Mouse (Mus musculus) small intestine, adult 2 months (tissue): ENCODE measurements around the gene Ormdl2. TPM values are rescaled to one million over a fixed set of nuclear protein-coding genes. Genes with fewer than 3 reads are reported as not detected.

Source experiments
- H3K27ac ChIP-seq: fragments of 200-500 bp; 2 replicates; pipeline ENCODE4 v1.5.1; 2012; ENCODE audit warnings: low read depth, low read length, control low read depth, inconsistent platforms; ENCODE audit not compliant: insufficient read depth
- H3K27me3 ChIP-seq: fragments of 200-500 bp; 2 replicates; pipeline ENCODE4 v1.6.1; 2012; ENCODE audit warnings: mild to moderate bottlenecking, moderate library complexity, low read length, inconsistent platforms; ENCODE audit not compliant: control insufficient read depth, insufficient read depth
- H3K36me3 ChIP-seq: fragments of 200-500 bp; 2 replicates; pipeline ENCODE4 v1.6.1; 2012; ENCODE audit warnings: mild to moderate bottlenecking, low read length, control low read depth, inconsistent platforms; ENCODE audit not compliant: control insufficient read depth, insufficient read depth
- H3K4me1 ChIP-seq: fragments of 200-500 bp; 2 replicates; pipeline ENCODE4 v1.6.1; 2012; ENCODE audit warnings: low read length, inconsistent platforms, mixed read lengths; ENCODE audit not compliant: control insufficient read depth, insufficient read depth, insufficient read length
- H3K4me3 ChIP-seq: fragments of 200-500 bp; 2 replicates; pipeline ENCODE4 v1.5.1; 2012; ENCODE audit warnings: low read depth, mild to moderate bottlenecking, control low read depth, inconsistent platforms, low read length, moderate library complexity
- CTCF ChIP-seq: fragments of 200-500 bp; IDR thresholded peaks from 2 replicates; pipeline ENCODE4 v1.5.1; 2012; ENCODE audit warnings: low read depth, mild to moderate bottlenecking, control low read depth, inconsistent platforms, low read length, moderate library complexity, mixed read lengths; ENCODE audit not compliant: insufficient replicate concordance, insufficient read length; ENCODE audit errors: extremely low read depth
- POLR2A ChIP-seq: fragments of 200-500 bp; IDR thresholded peaks from 2 replicates; pipeline ENCODE4 v1.6.1; 2012; ENCODE audit warnings: low read depth, mild to moderate bottlenecking, control low read depth, inconsistent platforms, low read length, moderate library complexity
- WGBS: fragments of 180-500 bp; shearing (Covaris S2); methylation state at CpG from one replicate; pipeline ENCODE4 v1.1.7; 2018; 5-methylcytosine and 5-hydroxymethylcytosine counted together
- polyA plus RNA-seq: library from polyadenylated mRNA; depleted of rRNA; stranded (reverse); fragments of >200 nt; gene quantifications from 2 replicates; pipeline ENCODE4 v1.2.3, GENCODE M21; 2012; rRNA removed

The Ormdl2 gene
- polyA plus RNA-seq, 1 experiment, result 62.8 TPM

DNA sequence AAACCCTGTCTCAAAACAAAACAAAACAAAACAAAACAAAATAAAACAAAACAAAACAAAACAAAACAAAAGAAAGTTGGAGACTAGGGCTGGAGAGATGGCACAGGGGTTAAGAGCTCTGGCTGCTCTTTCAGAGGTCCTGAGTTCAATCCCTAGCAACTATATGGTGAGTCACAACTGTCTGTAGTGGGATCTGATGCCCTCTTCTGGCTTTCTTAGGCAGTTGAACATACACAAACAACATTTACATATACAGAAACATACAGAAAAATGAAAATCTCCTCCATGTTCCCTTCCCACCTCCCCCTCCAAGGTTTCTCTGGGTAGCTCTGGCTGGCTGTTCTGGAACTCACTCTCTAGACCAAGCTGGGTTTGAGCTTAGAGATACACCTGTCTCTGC is 29.4 kb downstream of the Ormdl2 start:
- H3K4me1 ChIP-seq, result no peaks in the 10 kb centered on the region
- H3K27ac ChIP-seq, result no peak overlapping the region
- H3K4me3 ChIP-seq, result no peak overlapping the region
- no peaks in the 10 kb centered on the region for H3K36me3 ChIP-seq
- no peak for TF ChIP-seq POLR2A
- no peak for TF ChIP-seq CTCF
- H3K27me3 ChIP-seq, result no peaks in the 10 kb centered on the region

DNA sequence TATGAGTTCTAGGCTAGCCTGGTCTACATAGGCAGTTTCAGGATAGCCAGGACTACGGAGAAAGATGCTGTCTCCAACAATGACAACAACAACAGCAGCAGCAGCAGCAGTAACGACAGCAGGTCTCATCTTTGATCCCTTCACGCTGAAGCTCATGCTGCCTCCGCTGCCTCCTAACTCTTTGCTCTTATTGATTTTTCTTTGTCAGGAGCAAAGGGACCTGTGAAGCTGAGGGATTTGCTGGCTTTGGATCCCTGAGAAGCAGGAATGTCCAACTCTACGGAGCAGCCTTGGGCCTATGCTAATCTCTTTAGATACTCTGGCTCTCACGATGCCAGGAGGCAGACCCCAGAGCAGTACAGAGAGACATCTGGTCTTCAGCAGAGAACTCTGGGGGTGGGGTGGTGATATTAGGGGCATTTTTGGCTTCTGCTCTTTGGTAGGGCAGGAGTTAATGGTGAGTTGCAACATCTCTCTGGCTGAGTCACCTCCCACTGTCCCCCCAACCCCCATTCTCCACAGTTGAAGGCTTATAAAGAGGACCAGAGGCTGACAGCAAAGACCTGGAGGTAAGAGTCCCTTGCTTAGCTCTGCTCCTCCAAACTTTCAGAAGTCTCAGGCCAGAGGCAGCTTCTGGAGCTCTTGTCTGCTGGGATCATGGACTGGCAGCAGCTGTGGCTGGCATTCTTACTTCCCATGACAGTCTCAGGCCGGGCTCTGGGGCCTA is 30.9 kb downstream of the Ormdl2 start, which contains the start of gene Mmp19:
TSS of gene Mmp19 (plus strand) at position 513 of the 727 bp plus-strand sequence.
- Histone ChIP-seq H3K4me1 (no peaks in the 10 kb centered on the region), H3K4me3 (peak within 1 kb of the TSS; percentile 43), H3K27ac (no peak within 1 kb of the TSS), H3K27me3 (no peaks in the 10 kb centered on the region), H3K36me3 (no peaks in the 10 kb centered on the region)
- no peak for TF ChIP-seq CTCF
- TF ChIP-seq POLR2A, result no peak
- 67% methylated on average over 7 of the region's 7 CpGs for WGBS

DNA sequence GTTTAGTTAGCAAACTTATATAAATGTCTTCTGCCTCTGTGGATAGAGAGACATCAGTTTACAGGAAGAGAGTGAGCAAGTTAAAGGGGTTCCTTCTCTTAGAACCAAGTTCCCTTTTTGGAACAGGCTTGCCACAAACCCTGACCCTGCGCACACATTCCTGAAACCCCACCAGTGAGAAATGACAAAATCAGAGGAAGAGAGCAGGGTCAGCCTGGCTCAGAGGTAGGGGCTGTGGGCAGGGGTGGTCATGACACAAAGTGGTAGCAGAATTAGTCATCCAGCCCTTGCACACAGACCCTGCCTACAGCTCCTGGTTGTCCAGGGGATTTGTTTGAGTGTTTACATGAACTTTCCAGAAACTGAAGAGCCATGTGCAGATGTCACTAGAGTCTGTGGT is 41.2 kb downstream of the Ormdl2 start:
- H3K4me1 ChIP-seq, result no peaks in the 10 kb centered on the region; the same call in 1 of the 2 replicates
- H3K36me3 ChIP-seq, result no peaks in the 10 kb centered on the region
- no peaks in the 10 kb centered on the region for H3K27me3 ChIP-seq
- H3K4me3 ChIP-seq, result no peak overlapping the region
- TF ChIP-seq POLR2A (no peak), CTCF (no peak)
- 83% methylated on average over 1 of the region's 1 CpGs for WGBS
- peak overlapping the region; percentile 43 for H3K27ac ChIP-seq

DNA sequence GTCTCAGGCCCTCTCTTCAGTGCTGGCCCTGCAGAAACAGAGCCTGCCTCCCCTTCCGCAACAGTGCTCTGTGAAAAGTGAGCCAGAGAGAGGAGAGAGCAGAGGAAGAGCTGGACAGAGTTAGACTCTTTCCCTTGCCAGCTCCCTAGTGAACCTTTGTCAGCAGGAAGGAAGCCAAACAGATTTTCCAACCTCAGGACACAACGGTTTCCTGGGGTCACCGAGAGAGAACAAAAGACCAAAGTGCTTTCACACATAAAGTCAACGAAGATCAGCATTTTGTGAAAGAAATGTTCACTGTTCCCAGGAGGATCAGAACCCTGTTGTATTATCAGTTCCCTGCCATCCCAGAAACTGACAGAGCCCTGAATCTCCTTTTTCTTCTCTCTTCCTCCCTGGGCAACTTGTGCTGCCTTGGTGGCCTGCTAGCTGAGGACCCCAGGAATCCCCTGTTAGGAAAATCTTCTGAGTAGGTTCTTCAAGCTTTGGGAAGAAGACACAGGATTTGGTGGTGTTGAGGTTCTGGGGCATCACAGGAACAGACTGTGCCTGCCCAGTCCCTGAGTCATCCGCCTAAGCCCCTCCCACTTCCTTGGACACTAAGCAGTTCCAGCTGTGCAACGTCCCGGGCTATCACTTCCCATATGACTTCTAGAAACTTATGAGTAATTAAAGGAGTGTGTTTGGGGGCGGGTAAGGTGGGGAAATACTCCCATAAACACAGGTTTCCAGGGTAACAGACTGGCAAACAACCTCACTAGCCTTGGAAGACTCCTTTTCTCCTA is 42.2 kb downstream of the Ormdl2 start:
- H3K27ac ChIP-seq, result peak overlapping the region; percentile 90
- 24% methylated on average over 8 of the region's 8 CpGs for WGBS
- no peaks in the 10 kb centered on the region; the same call in 1 of the 2 replicates for H3K4me1 ChIP-seq
- H3K36me3 ChIP-seq, result no peaks in the 10 kb centered on the region
- TF ChIP-seq CTCF, result no peak
- no peak for TF ChIP-seq POLR2A
- H3K27me3 ChIP-seq, result no peaks in the 10 kb centered on the region
- H3K4me3 ChIP-seq, result no peak overlapping the region

DNA sequence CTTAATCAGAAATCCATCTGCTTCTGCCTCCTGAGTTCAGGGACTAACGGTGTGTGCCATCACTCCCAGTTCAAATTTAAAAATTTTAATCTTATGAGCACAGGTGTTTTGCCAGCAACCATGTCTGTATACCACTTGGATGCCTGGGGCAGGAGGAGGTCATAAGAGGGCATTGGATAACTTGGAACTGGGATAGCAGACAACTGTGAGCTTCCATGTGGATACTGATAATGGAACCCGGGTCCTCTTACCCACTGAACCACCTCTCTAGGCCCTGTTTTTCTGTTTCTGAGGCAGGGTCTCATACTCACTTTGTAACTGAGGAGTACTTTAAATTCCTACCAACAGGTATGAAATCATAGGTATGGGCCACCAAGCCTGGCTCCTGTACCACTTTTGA is 43.0 kb downstream of the Ormdl2 start:
- no peaks in the 10 kb centered on the region; the same call in 1 of the 2 replicates for H3K4me1 ChIP-seq
- WGBS, result 86% methylated on average over 2 of the region's 2 CpGs
- no peaks in the 10 kb centered on the region for H3K36me3 ChIP-seq
- no peak overlapping the region for H3K4me3 ChIP-seq
- no peaks in the 10 kb centered on the region for H3K27me3 ChIP-seq
- TF ChIP-seq CTCF, result no peak
- no peak for TF ChIP-seq POLR2A
- peak overlapping the region; percentile 90; the same call in 1 of the 2 replicates for H3K27ac ChIP-seq

DNA sequence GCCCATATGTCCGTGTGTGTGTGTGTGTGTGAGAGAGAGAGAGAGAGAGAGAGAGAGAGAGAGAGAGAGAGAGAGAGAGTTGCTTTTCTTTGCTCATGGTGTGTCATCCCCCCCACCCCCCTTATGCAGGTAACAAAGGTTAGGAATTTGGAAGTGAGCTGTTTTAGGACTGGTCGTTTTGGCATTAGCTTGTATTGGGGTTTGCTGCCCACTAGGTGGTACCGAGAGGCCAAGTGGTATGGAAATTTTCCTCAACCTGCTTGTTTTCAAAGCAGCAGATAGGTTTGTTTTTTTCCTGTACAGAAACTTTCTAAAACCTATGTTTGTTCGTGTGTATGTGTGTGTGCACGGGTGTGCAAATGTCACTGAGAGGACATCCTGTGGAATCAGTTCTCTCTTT is 47.8 kb downstream of the Ormdl2 start:
- H3K4me1 ChIP-seq, result no peaks in the 10 kb centered on the region
- no peak overlapping the region for H3K27ac ChIP-seq
- no peaks in the 10 kb centered on the region for H3K36me3 ChIP-seq
- 23% methylated on average over 5 of the region's 5 CpGs for WGBS
- TF ChIP-seq CTCF (no peak), POLR2A (no peak)
- H3K27me3 ChIP-seq, result no peaks in the 10 kb centered on the region
- no peak overlapping the region for H3K4me3 ChIP-seq

DNA sequence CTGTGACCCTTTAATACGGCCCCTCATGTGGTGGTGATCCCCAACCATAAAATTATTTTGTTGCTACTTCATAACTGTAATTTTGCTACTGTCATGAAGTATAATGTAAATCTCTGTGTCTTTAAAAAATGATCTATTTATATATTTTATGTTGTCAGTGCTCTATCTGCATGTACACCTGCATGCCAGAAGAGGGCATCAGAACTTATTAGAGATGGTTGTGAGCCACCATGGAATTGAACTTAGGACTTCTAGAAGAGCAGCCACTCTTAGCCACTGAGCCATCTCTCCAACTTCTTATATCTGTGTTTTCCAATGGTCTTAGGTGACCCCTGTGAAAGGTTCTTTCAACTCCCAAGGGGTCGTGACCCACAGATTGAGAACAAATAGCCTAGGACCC is 48.5 kb downstream of the Ormdl2 start:
- 75% methylated on average over 2 of the region's 2 CpGs for WGBS
- no peaks in the 10 kb centered on the region for H3K27me3 ChIP-seq
- TF ChIP-seq POLR2A, result no peak
- TF ChIP-seq CTCF, result no peak
- no peaks in the 10 kb centered on the region for H3K4me1 ChIP-seq
- H3K4me3 ChIP-seq, result no peak overlapping the region
- no peaks in the 10 kb centered on the region for H3K36me3 ChIP-seq
- H3K27ac ChIP-seq, result no peak overlapping the region

Other genes with a start within 250 kb of the Ormdl2 start
- gene Erbb3, start 232.0 kb downstream of the Ormdl2 start, polyA plus RNA-seq, result 32.3 and 127 TPM in 2 replicates
- gene Rps26, start 194.9 kb downstream of the Ormdl2 start, polyA plus RNA-seq, result 439 and 930 TPM in 2 replicates
- 0.65 and 0.95 TPM in 2 replicates for gene Ikzf4, start 175.7 kb downstream of the Ormdl2 start, polyA plus RNA-seq
- gene Suox, start 147.6 kb downstream of the Ormdl2 start, polyA plus RNA-seq, result 10.4 and 14.2 TPM in 2 replicates
- 17.2 and 32.2 TPM in 2 replicates for gene Rab5b, start 125.4 kb downstream of the Ormdl2 start, polyA plus RNA-seq
- 1.4 and 2.1 TPM in 2 replicates for gene Pmel, start 117.5 kb downstream of the Ormdl2 start, polyA plus RNA-seq
- gene Cdk2, start 116.6 kb downstream of the Ormdl2 start, polyA plus RNA-seq, result 4.2 and 6.1 TPM in 2 replicates
- gene Dgka, start 76.8 kb downstream of the Ormdl2 start, polyA plus RNA-seq, result 35.0 and 101 TPM in 2 replicates
- 6.9 and 17.0 TPM in 2 replicates for gene Pym1, start 73.8 kb downstream of the Ormdl2 start, polyA plus RNA-seq
- 1.2 and 2.5 TPM in 2 replicates for gene Mmp19, start 30.7 kb downstream of the Ormdl2 start, polyA plus RNA-seq
- gene Dnajc14, start 17.6 kb downstream of the Ormdl2 start, polyA plus RNA-seq, result 4.6 and 12.1 TPM in 2 replicates
- 4.6 and 7.0 TPM in 2 replicates for gene Tmem198b, start 17.3 kb downstream of the Ormdl2 start, polyA plus RNA-seq
- 0.14 and 0.89 TPM in 2 replicates for gene Sarnp, start 4.3 kb downstream of the Ormdl2 start, polyA plus RNA-seq
- gene Gdf11, start 70.1 kb upstream of the Ormdl2 start, polyA plus RNA-seq, result 0.53 and 0.82 TPM in 2 replicates
- 62.0 and 91.5 TPM in 2 replicates for gene Cd63, start 79.3 kb upstream of the Ormdl2 start, polyA plus RNA-seq
- 20.2 and 30.3 TPM in 2 replicates for gene Rdh5, start 101.2 kb upstream of the Ormdl2 start, polyA plus RNA-seq
- 88.8 and 147 TPM in 2 replicates for gene Bloc1s1, start 102.4 kb upstream of the Ormdl2 start, polyA plus RNA-seq
- gene Itga7, start 112.2 kb upstream of the Ormdl2 start, polyA plus RNA-seq, result 8.4 and 14.6 TPM in 2 replicates
- 27.6 and 32.2 TPM in 2 replicates for gene Mettl7b, start 139.3 kb upstream of the Ormdl2 start, polyA plus RNA-seq
- gene Olfr9, start 167.8 kb upstream of the Ormdl2 start, polyA plus RNA-seq, result not detected in 2 replicates
- not detected in 2 replicates for gene Olfr763, start 189.1 kb upstream of the Ormdl2 start, polyA plus RNA-seq
- not detected in 2 replicates for gene Olfr764-ps1, start 218.3 kb upstream of the Ormdl2 start, polyA plus RNA-seq
- gene Olfr765, start 228.4 kb upstream of the Ormdl2 start, polyA plus RNA-seq, result not detected in 2 replicates
- not detected in 2 replicates for gene Olfr766-ps1, start 247.3 kb upstream of the Ormdl2 start, polyA plus RNA-seq